Mouse (Mus musculus) MEL-GATA-1-ER (cell line): Measurements from ENCODE around the gene Hdac5.
A peak's percentile ranks its signal among the peaks of the same experiment; 100 is the strongest.

ENCODE experiments used
- DNase-seq: peaks from one replicate; pipeline ENCODE4 v3.0.0-alpha.2; 2012; ENCODE audit warnings: low read depth; ENCODE audit errors: extremely low read depth

Hdac5 gene

DNA sequence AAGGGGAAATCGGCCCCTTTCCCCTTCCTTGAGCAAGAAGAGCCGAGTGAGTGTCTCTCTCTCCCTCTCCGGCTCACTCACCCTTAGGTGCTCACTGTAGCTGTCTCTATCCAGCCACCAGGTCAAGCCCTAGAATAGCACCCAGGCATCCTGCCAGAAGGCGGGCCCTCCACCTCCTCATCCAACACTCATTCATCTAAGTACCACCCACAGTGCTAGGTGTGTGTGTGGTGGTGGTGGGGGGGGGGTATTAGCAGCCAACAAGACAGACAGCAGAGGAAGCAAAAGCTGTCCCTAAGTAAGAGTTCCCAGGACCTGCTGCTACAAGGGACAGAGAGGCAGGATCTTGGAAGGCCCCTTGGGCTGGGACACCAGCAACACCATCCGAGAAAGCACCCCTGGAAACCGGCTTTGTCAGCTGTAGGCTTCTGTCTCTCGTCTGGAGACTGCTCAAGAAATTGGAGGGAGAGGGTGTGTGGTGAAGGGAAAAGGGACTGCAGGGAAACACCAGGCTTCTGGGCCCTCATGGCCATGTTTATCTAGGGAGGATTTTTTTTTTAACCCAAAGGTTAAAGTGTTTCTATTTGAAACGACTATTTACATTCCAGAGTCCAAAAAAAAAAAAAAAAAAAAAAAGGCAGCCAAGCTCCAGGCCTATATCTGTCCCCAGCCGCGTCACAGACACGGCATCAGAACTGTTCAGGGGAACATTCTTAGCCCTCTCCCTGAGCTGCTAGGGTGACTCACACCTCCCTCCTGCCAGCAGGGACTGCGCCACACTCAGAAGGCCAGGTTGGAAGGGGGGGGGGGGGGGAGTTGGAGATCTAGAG, 13.7 kb downstream of the Hdac5 start:
- DNase-seq, result no peak

DNA sequence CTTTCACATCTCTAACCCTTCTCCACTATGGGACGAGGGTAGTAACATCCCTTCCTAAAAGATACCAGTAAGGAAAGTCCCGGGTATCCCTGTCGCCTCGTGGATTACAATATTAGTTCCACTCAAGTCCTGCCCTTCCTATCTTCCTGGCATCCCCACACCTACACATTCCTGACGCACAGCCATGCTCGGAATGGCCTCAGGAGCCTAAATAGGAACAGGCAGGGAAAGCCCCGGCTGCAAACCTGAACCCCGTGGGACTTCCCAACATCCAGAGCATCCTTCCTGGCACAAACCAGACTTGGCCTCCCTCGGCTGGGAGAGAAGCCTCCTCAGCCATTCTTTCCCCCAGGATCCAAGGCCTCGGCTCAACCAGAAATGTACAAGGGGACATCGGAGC, 14.5 kb downstream of the Hdac5 start:
- DNase-seq, result no peak

DNA sequence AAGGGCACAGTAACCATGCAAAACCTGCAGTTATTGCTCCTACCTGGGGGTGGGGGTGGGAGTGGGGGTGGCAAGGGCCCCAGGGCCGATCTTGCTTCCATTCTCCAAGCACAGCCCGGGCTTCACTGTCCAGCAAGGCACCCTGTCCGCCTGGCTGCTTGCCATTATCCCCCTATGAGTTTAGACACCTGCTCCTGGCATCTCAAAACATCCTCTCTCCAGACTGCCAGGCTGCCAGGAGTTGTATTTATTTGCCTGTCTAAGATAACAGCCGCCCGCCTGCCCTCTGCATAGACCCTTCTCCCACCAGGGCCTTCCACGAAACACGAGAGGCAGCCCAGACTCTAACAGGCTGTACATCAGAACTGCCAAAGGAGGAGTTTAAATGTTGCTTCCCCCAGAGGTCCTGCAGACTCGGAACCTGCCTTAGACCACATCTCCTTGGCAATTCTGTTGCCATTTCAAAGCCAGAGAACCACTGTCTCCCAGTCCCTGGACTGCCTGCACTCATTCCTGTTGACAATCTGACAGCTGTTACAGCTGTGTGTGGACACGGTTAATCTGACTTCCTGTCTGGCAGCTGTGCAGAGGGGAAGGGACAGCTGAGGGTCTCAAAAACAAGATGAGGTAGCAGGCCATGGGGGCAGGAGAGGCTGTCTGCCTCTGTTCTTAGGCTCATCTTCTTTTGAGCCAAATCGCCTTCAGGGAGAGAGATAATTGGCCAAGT, 15.4 kb downstream of the Hdac5 start:
- no peak for DNase-seq

GRCm38 (mm10) chr11:102211936-102212341, 18.0 kb downstream of the Hdac5 start:
- no peak for DNase-seq

GRCm38 (mm10) chr11:102211011-102211410, 19.0 kb downstream of the Hdac5 start:
- DNase-seq, result no peak

- no peak for DNase-seq
Measured at GRCm38 (mm10) chr11:102210185-102210584, 19.8 kb downstream of the Hdac5 start.

DNA sequence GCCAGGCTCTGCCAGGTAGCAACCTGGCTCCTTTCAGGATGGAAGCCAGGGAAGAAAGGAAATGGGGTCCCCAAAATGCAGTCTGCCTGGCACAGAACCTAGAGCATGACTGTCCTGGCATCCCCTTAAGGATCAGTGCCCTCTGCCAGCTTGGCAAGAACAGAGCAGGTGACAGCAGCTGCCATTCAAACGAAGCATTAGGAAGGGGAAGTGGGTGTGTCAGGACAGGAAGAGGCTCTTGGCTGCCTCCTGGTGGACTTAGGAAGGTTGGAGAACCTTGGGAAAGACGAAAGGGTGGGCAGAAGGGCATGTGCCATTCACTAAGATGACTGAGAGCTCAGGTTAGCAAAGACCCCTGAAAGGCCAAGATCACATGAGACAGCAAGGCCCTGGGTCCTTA, 20.2 kb downstream of the Hdac5 start:
- DNase-seq, result no peak

- no peak for DNase-seq
Measured at GRCm38 (mm10) chr11:102208846-102209245, 21.1 kb downstream of the Hdac5 start.

DNA sequence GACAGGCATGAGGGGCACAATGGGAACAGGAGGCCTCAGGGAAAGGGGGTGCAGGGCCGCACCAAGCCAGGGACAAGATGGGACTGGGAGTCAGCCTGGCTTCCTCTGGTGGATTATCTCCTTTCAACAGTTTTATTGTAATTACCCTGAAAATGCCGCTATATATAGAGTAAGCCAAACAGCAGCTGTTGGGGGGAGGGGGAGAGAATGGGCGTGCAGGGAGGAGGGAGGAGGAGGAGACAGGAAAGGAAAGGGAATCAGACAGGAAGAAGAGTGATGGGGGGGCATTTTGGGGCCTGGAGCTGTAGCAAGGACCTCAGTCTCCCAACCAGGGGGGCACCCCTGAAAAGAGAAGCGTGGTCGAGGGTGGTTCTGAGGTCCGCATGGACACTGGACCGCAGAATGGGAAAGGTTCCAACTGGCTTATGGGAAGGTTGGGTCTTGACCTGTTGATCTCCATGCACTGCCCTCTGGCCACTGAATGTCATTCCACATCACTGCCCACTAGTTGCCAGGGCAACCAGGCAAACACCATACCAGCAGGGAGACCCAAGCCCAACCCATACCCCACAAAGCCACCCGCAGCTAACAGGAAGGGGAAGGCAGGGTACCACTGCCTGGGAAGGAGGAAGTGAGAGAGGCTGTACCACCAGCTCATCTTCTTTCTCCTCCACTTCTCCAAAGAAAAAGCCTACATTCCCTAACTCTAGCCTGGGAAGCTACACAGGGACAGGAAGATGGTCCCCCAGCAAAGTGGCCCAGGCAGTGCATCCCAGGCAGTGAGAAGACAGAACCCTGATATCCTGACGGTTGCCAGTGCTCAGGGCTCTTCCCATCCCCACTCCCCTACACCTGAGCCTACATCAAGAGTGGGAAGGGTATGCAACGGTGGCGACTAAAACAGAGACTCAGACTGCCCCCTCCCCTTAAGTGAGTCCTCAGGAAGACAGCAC, 21.9 kb downstream of the Hdac5 start:
- no peak for DNase-seq

GRCm38 (mm10) chr11:102206481-102206880, 23.5 kb downstream of the Hdac5 start:
- no peak for DNase-seq

GRCm38 (mm10) chr11:102201408-102201821, 28.6 kb downstream of the Hdac5 start:
- no peak for DNase-seq

DNA sequence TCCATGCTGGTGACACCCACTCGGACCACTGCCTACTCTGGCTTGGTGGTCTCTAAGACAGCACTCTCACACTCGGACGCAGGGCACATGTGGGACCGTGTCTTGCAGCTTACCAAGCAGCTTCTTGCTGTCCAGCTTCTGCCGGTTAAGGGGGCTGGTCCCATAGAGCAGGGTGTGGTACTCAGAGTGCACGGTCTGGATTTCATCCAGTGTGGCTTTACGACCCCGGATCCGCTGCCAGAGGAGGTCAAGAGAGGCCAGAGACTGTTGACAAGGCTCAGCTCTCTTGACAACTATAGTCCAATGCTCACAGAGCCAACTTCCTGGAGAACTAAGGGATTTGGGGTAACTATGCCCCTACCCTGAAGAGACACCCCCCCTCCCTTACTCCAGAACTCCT, 30.1 kb downstream of the Hdac5 start:
- DNase-seq, result no peak

GRCm38 (mm10) chr11:102198245-102198644, 31.7 kb downstream of the Hdac5 start:
- no peak for DNase-seq

GRCm38 (mm10) chr11:102196018-102196797, 33.8 kb downstream of the Hdac5 start:
- no peak for DNase-seq

DNA sequence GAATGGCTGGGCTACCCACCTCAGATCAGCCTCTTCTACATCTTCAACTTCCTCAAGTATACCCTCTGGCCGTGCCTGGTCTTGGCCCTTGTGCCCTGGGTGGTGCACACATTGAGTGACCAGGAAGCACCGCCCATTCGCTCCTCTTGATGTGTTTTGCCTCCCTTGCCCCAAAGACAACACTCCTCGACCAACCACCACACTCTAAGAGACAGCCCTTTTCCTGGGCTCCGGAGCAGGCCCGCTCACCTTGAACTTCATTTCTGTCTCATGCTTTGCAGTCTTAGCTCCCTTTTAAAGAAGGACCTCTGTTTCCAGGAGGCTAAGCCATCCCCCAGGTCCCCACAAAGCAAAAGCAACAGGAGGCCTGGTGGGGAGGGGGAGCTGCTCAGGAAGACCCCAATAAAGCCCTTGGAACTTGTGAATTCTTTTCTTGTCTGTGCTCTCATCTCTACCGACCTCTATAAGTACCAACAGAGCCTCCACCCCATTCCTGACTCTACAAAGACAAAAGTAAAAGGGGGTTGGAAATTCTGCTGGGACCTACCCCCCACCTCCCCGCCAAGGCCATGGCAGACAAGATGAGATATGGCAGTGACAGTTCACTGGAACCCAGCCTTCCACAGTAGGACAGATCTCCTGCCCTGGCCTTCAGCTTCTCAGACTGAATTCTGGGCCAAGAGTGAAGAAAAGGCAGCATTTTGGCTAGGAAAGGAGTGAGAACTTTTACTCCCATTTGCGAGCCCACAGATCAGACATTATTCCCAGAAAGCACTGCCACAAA, 36.1 kb downstream of the Hdac5 start:
- no peak for DNase-seq

DNA sequence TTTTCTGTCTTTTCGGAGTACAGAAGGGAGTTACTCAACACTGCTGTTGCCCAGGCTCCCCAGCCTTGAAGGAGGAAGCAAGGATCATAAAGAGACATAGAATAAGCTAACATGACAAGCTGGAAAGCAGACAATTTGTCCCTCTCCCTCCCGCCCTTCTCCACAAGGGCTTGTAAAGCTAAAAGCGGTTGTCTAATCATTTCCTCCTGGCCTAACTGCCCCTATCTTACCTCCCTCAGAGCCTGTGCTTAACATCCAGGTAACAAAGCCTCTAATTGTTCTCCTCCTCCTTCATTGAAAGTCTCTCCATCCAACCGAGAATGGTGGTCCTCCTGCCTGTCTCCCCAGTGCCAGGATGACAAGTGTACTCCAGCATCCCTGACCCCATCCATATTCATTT, 39.1 kb downstream of the Hdac5 start:
- peak; percentile 35 for DNase-seq

GRCm38 (mm10) chr11:102189461-102190436, 40.2 kb downstream of the Hdac5 start, which contains the start of gene G6pc3:
G6pc3 (plus strand) TSS chr11:102189620.
- DNase-seq, result peak; percentile 89

- peak; percentile 56 for DNase-seq
Measured at GRCm38 (mm10) chr11:102188980-102189379, 41.0 kb downstream of the Hdac5 start.

DNA sequence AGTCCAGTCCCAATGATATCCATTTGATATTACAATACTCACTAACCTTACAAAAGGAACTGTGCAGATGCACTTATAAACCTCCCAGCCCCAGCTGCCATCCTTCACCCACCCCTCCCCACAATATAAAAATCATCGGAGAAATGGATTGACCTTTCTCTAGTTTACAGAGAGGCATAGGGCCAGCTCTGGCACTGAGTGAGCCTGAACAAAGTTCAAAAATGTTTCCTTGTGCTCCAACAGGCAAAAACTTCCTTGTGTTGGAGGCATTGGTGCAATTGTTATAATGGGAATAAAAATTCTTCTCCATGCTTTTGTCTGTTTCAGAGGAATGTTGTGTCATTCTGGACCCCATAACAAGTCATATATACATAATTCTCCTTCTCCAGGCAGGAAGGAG, 43.7 kb downstream of the Hdac5 start:
- no peak for DNase-seq
